Mouse (Mus musculus): ENCODE data around the gene Spint5. TPM values are rescaled to one million over a fixed set of nuclear protein-coding genes. Genes with fewer than 3 reads are reported as not detected.

Gene Spint5
- polyA plus RNA-seq, 1 experiment from 2014 or later: not detected

DNA sequence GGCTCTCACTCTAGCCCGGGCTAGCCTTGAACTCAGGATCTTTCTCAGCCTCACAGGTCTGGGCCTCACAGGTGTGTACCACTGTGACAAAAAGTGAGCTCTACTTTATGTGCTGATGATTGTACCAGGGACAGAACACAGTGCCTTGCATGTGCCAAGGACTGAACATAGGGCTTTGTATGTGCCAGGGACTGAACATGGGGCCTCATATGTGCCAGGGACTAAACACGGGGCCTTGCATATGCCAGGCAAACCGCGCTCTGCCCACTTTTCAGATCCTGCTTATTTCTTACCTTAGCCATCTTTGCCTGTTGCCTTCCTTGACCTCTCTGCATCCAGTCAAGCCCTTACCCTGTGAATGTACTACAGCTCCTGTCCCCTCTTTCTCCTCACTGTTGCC is 46.9 kb downstream of the Spint5 start:
- H3K4me2 ChIP-seq (replicated peaks; ENCODE audit: low read depth, low read length): no peak overlapping the region
- H3K9me3 ChIP-seq (ENCODE audit: low read length): no peaks in the 10 kb centered on the region
- TF ChIP-seq CTCF (IDR thresholded peaks at IDR 0.05) (no peak), EP300 (IDR thresholded peaks at IDR 0.05) (no peak)
- no peak overlapping the region for H3K4me3 ChIP-seq (ENCODE audit: low read depth, low read length)
- DNase-seq (ENCODE audit: low spot score) (no peak), ATAC-seq (no peak)
- no peaks in the 10 kb centered on the region for H3K4me1 ChIP-seq (ENCODE audit: insufficient read depth, low read depth, low read length)
- no peaks in the 10 kb centered on the region for H3K27me3 ChIP-seq (replicated peaks; ENCODE audit: insufficient read depth, low read length)
- WGBS: 99% methylated on average over 4 of the region's 4 CpGs
- H3K27ac ChIP-seq (ENCODE audit: low read length): no peak overlapping the region
- H3K9ac ChIP-seq (replicated peaks; ENCODE audit: low read depth): no peak overlapping the region
- peaks cover 28% of the 10 kb centered on the region for H3K36me3 ChIP-seq (ENCODE audit: insufficient read depth, low read length)

DNA sequence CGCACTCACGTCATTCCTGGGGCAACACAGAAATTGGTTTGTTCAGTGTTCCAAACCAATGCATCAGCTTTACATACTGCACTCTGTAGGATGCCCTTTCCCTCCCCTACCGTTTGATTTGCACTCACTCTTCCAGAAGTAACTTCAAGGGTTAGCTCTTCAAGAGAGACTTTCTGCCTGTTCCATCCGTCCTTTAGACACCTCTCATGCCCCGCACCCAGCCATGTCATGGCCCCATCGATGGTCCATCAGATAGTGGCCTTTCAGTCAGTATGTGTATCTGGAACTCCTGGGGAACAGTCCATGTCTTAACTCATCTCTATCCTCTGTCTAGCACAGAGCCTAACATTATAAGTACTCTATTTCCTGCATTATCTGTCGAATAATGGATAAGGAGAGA is 47.5 kb downstream of the Spint5 start:
- 72% methylated on average over 7 of the region's 7 CpGs for WGBS
- peaks cover 28% of the 10 kb centered on the region for H3K36me3 ChIP-seq (ENCODE audit: insufficient read depth, low read length)

DNA sequence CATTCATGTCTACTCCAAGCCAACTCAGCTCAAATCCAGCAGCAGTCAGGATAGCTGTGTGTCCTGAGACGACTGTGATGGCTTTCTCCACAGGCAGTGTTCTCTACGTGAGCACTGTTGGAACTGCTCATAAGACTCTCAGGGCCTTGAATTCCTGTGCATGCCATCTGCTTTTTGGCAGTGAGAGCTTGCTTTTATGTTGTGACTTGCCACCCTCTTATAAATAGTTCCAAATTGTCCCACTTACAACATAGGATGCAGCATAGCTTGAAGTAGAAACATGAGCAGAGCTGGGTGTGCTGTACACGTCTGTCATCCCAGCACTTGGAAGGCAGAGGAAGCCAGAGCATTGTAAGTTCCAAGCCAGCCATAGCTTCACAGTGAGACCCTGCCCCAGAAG is 50.7 kb downstream of the Spint5 start:
- no peak overlapping the region for H3K4me2 ChIP-seq (replicated peaks; ENCODE audit: low read depth, low read length)
- TF ChIP-seq CTCF (IDR thresholded peaks at IDR 0.05) (no peak), EP300 (IDR thresholded peaks at IDR 0.05) (no peak)
- H3K4me1 ChIP-seq (ENCODE audit: insufficient read depth, low read depth, low read length): peaks cover 8% of the 10 kb centered on the region
- no peaks in the 10 kb centered on the region for H3K27me3 ChIP-seq (replicated peaks; ENCODE audit: insufficient read depth, low read length)
- no peak overlapping the region for H3K4me3 ChIP-seq (ENCODE audit: low read depth, low read length)
- DNase-seq (ENCODE audit: low spot score) (no peak), ATAC-seq (no peak)
- WGBS: 70% methylated on average over 3 of the region's 3 CpGs
- H3K36me3 ChIP-seq (ENCODE audit: insufficient read depth, low read length): peaks cover 13% of the 10 kb centered on the region
- no peak overlapping the region for H3K27ac ChIP-seq (ENCODE audit: low read length)
- H3K9me3 ChIP-seq (ENCODE audit: low read length): no peaks in the 10 kb centered on the region
- H3K9ac ChIP-seq (replicated peaks; ENCODE audit: low read depth): no peak overlapping the region

More for the DNA sequence above, 47.5 kb downstream of the Spint5 start:
- no peak overlapping the region for H3K4me3 ChIP-seq (ENCODE audit: low read depth, low read length)
- ATAC-seq (no peak), DNase-seq (ENCODE audit: low spot score) (no peak)
- no peaks in the 10 kb centered on the region for H3K9me3 ChIP-seq (ENCODE audit: low read length)
- no peak overlapping the region for H3K4me2 ChIP-seq (replicated peaks; ENCODE audit: low read depth, low read length)
- H3K9ac ChIP-seq (replicated peaks; ENCODE audit: low read depth): no peak overlapping the region
- no peak for TF ChIP-seq EP300 (IDR thresholded peaks at IDR 0.05)
- no peak for TF ChIP-seq CTCF (IDR thresholded peaks at IDR 0.05)
- H3K27ac ChIP-seq (ENCODE audit: low read length): no peak overlapping the region
- H3K4me1 ChIP-seq (ENCODE audit: insufficient read depth, low read depth, low read length): no peaks in the 10 kb centered on the region
- no peaks in the 10 kb centered on the region for H3K27me3 ChIP-seq (replicated peaks; ENCODE audit: insufficient read depth, low read length)

Other genes with a start within 250 kb of the Spint5 start
- not detected in 2 replicates for gene Trp53tg5, start 241.6 kb upstream of the Spint5 start, polyA plus RNA-seq (2015; fragmentation: Nextera tagmentation; extraction: Ambion mirVana)
- 39.9 and 44.6 TPM in 2 replicates for gene Dbndd2, start 229.2 kb upstream of the Spint5 start, polyA plus RNA-seq (2015; fragmentation: Nextera tagmentation; extraction: Ambion mirVana)
- 45.5 and 54.8 TPM in 2 replicates for gene Pigt, start 217.8 kb upstream of the Spint5 start, polyA plus RNA-seq (2015; fragmentation: Nextera tagmentation; extraction: Ambion mirVana)
- 1,345 and 1,354 TPM in 2 replicates for gene Wfdc2, start 152.9 kb upstream of the Spint5 start, polyA plus RNA-seq (2015; fragmentation: Nextera tagmentation; extraction: Ambion mirVana)
- not detected in 2 replicates for gene Spint3, start 141.8 kb upstream of the Spint5 start, polyA plus RNA-seq (2015; fragmentation: Nextera tagmentation; extraction: Ambion mirVana)
- 0.93 and 1.0 TPM in 2 replicates for gene Wfdc6a, start 129.9 kb upstream of the Spint5 start, polyA plus RNA-seq (2015; fragmentation: Nextera tagmentation; extraction: Ambion mirVana)
- not detected in 2 replicates for gene Eppin, start 121.7 kb upstream of the Spint5 start, polyA plus RNA-seq (2015; fragmentation: Nextera tagmentation; extraction: Ambion mirVana)
- 0.90 and 1.3 TPM in 2 replicates for gene Wfdc6b, start 101.8 kb upstream of the Spint5 start, polyA plus RNA-seq (2015; fragmentation: Nextera tagmentation; extraction: Ambion mirVana)
- gene Wfdc8, start 101.7 kb upstream of the Spint5 start, polyA plus RNA-seq (2015; fragmentation: Nextera tagmentation; extraction: Ambion mirVana): 0.36 and 0.43 TPM in 2 replicates
- not detected in 2 replicates for gene Wfdc16, start 76.5 kb upstream of the Spint5 start, polyA plus RNA-seq (2015; fragmentation: Nextera tagmentation; extraction: Ambion mirVana)
- 0.57 and 0.88 TPM in 2 replicates for gene Wfdc10, start 59.3 kb upstream of the Spint5 start, polyA plus RNA-seq (2015; fragmentation: Nextera tagmentation; extraction: Ambion mirVana)
- gene Wfdc9, start 58.7 kb upstream of the Spint5 start, polyA plus RNA-seq (2015; fragmentation: Nextera tagmentation; extraction: Ambion mirVana): not detected in 2 replicates
- gene Wfdc11, start 41.2 kb upstream of the Spint5 start, polyA plus RNA-seq (2015; fragmentation: Nextera tagmentation; extraction: Ambion mirVana): not detected in 2 replicates
- 1.3 and 1.9 TPM in 2 replicates for gene Wfdc13, start 30.2 kb upstream of the Spint5 start, polyA plus RNA-seq (2015; fragmentation: Nextera tagmentation; extraction: Ambion mirVana)
- gene Spint4, start 16.8 kb upstream of the Spint5 start, polyA plus RNA-seq (2015; fragmentation: Nextera tagmentation; extraction: Ambion mirVana): not detected in 2 replicates
- gene Wfdc3, start 30.6 kb downstream of the Spint5 start, polyA plus RNA-seq (2015; fragmentation: Nextera tagmentation; extraction: Ambion mirVana): 6.4 and 6.6 TPM in 2 replicates
- gene Dnttip1, start 30.7 kb downstream of the Spint5 start, polyA plus RNA-seq (2015; fragmentation: Nextera tagmentation; extraction: Ambion mirVana): 47.1 and 47.2 TPM in 2 replicates
- 21.1 and 33.3 TPM in 2 replicates for gene Ube2c, start 54.6 kb downstream of the Spint5 start, polyA plus RNA-seq (2015; fragmentation: Nextera tagmentation; extraction: Ambion mirVana)
- gene Tnnc2, start 64.7 kb downstream of the Spint5 start, polyA plus RNA-seq (2015; fragmentation: Nextera tagmentation; extraction: Ambion mirVana): 0.47 and 1.2 TPM in 2 replicates
- 27.4 and 28.6 TPM in 2 replicates for gene Snx21, start 70.5 kb downstream of the Spint5 start, polyA plus RNA-seq (2015; fragmentation: Nextera tagmentation; extraction: Ambion mirVana)
- gene Acot8, start 89.6 kb downstream of the Spint5 start, polyA plus RNA-seq (2015; fragmentation: Nextera tagmentation; extraction: Ambion mirVana): 17.8 and 18.9 TPM in 2 replicates
- 4.3 and 5.3 TPM in 2 replicates for gene Zswim3, start 89.8 kb downstream of the Spint5 start, polyA plus RNA-seq (2015; fragmentation: Nextera tagmentation; extraction: Ambion mirVana)
- gene Zswim1, start 107.4 kb downstream of the Spint5 start, polyA plus RNA-seq (2015; fragmentation: Nextera tagmentation; extraction: Ambion mirVana): 7.7 and 8.1 TPM in 2 replicates
- not detected in 2 replicates for gene Spata25, start 113.2 kb downstream of the Spint5 start, polyA plus RNA-seq (2015; fragmentation: Nextera tagmentation; extraction: Ambion mirVana)
- gene Ctsa, start 117.6 kb downstream of the Spint5 start, polyA plus RNA-seq (2015; fragmentation: Nextera tagmentation; extraction: Ambion mirVana): 146 and 147 TPM in 2 replicates
- gene Neurl2, start 118.2 kb downstream of the Spint5 start, polyA plus RNA-seq (2015; fragmentation: Nextera tagmentation; extraction: Ambion mirVana): 5.4 and 6.5 TPM in 2 replicates
- gene Pltp, start 142.4 kb downstream of the Spint5 start, polyA plus RNA-seq (2015; fragmentation: Nextera tagmentation; extraction: Ambion mirVana): 286 and 314 TPM in 2 replicates
- gene Pcif1, start 164.0 kb downstream of the Spint5 start, polyA plus RNA-seq (2015; fragmentation: Nextera tagmentation; extraction: Ambion mirVana): 60.9 and 71.3 TPM in 2 replicates
- 5.0 and 5.2 TPM in 2 replicates for gene Zfp335, start 196.5 kb downstream of the Spint5 start, polyA plus RNA-seq (2015; fragmentation: Nextera tagmentation; extraction: Ambion mirVana)
- 4.5 and 5.6 TPM in 2 replicates for gene Mmp9, start 225.5 kb downstream of the Spint5 start, polyA plus RNA-seq (2015; fragmentation: Nextera tagmentation; extraction: Ambion mirVana)
- gene Slc12a5, start 245.5 kb downstream of the Spint5 start, polyA plus RNA-seq (2015; fragmentation: Nextera tagmentation; extraction: Ambion mirVana): 0.84 and 1.0 TPM in 2 replicates